Mouse (Mus musculus) frontal cortex, adult (tissue): ENCODE data around the gene Ctnnbip1.

Experiments used
- ATAC-seq: cut with Nextera tagmentation; 2 replicates; pipeline ENCODE4 v1.9.2; 2017; ENCODE audit warnings: mild to moderate bottlenecking, moderate library complexity, mixed read lengths; ENCODE audit not compliant: low TSS enrichment

Gene Ctnnbip1

DNA sequence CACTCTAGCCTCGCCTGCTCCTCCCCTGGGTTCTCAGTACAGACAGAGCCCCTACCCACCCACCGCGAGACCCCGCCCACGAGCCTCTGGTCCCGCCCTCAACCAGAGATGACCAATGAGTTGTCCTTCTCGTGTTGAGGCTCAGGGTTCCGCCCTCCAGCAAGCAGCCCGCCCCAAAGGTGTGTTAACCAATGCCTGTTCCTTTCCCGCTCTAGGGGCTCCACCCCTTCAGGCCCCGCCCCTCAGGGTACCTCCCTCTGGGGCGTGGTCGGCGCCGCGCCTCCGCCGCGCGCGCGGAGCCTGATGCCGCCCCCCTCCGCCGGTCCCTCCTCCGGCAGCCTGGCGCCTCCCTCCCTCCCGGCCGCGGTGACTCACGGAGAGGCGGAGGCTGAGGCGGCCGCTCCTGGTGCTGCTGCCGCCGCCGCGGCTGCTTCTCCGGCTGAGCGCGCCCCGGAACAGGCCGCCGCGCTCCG, at the start of gene Ctnnbip1:
Gene Ctnnbip1, plus strand, starts transcription at position 369 of the 473 bp plus-strand sequence.
- peak; percentile 98 for ATAC-seq

GRCm38 (mm10) chr4:149469557-149469956, 48.5 kb upstream of the Ctnnbip1 start:
- ATAC-seq = no peak

- ATAC-seq = no peak
Observed at GRCm38 (mm10) chr4:149475096-149475495, 42.9 kb upstream of the Ctnnbip1 start.

GRCm38 (mm10) chr4:149477078-149477477, 41.0 kb upstream of the Ctnnbip1 start, which contains the start of gene Tmem274:
TSS of gene Tmem274 (plus strand) at chr4:149477378.
- no peak for ATAC-seq

- ATAC-seq = no peak
Observed at GRCm38 (mm10) chr4:149484566-149484965, 33.5 kb upstream of the Ctnnbip1 start.

DNA sequence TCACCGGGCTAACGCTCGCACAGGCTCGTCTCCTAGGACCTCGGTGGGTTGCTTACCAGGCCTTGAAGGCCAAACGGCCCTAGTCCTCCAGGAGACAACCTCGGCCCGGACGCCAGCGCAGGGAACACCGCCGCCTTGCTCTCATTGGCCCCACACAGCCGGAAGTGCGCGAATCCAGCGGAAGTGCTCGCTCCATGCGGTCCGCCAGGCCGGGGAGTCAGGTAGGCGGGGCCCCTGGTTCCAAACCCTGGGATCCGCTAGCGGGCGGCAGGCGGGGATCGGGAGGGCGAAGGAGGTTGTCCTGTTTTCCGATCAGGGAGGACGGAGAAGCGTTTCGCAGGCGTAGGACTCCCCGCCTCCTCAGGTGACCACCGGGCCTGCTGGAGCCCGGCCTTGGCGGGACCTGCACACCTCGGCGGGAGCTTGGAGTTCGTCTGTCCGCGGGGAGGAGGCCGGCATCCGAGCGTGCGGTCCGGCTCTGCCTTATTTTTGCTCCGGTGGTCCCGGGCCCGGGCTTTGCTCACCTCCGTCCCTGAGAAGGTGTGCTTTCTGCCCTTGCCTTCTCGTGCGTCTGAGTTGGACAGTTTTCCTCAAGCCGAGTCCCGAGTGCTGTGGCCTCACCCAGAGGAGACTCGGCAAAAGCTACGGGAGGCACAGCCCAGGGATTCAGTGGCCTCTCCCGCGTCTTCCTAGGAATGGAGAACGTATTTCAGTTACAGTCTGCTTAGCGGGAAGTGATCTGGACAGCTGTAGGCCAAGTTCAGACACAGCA, 32.8 kb upstream of the Ctnnbip1 start, which contains the start of the genes Nmnat1 and Lzic:
Gene Nmnat1, minus strand, starts transcription at position 150 of the 772 bp plus-strand sequence.
Gene Lzic, plus strand, starts transcription at position 177 of the 772 bp plus-strand sequence.
- ATAC-seq = peak; percentile 100

DNA sequence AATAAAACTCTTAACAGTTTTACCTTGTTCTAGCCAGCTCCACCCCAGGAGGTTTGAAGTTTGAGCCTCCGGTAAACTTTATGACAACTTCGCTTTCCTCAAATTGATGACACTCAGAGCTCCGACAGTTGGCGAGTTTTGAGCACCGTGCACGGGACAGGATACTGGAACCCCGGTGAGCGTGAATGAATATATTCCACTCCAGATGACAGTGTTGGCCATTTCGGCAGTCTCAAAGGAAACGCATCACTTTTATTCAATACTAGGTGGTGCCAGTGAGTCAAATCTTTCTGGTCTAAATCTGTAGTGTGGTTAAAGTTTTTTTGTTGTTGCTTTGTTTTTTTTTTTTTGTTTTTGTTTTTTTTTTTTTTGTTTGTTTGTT, 32.2 kb upstream of the Ctnnbip1 start:
- ATAC-seq = no peak

- no peak for ATAC-seq
Observed at GRCm38 (mm10) chr4:149487729-149488128, 30.3 kb upstream of the Ctnnbip1 start.

GRCm38 (mm10) chr4:149489415-149490240, 28.4 kb upstream of the Ctnnbip1 start:
- no peak for ATAC-seq

DNA sequence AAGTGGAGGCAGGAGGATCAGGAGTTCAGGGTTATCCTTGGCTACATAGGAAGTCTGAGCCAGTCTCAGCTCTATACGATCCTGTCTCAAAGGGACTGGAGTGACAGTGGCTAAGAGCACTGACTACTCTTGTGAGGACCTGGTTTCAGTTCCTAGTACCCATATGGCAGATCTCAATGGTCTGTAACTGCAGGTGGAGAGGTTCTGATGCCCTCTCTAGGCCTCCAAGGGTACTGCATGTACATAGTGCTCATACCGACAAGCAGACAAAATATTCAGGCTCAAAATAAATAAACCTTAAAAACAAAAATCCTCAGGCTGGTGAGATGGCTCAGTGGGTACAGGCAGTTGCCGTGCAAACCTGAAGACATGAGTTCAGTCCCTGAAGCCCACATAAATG, 26.9 kb upstream of the Ctnnbip1 start:
- no peak for ATAC-seq

GRCm38 (mm10) chr4:149496612-149497011, 21.4 kb upstream of the Ctnnbip1 start:
- peak; percentile 52; the same call in 1 of the 2 replicates for ATAC-seq

GRCm38 (mm10) chr4:149498901-149499300, 19.1 kb upstream of the Ctnnbip1 start:
- no peak for ATAC-seq

GRCm38 (mm10) chr4:149499790-149500189, 18.2 kb upstream of the Ctnnbip1 start:
- ATAC-seq = no peak

GRCm38 (mm10) chr4:149504363-149504762, 13.7 kb upstream of the Ctnnbip1 start:
- ATAC-seq = no peak

- ATAC-seq = no peak
Observed at GRCm38 (mm10) chr4:149504858-149505257, 13.2 kb upstream of the Ctnnbip1 start.

DNA sequence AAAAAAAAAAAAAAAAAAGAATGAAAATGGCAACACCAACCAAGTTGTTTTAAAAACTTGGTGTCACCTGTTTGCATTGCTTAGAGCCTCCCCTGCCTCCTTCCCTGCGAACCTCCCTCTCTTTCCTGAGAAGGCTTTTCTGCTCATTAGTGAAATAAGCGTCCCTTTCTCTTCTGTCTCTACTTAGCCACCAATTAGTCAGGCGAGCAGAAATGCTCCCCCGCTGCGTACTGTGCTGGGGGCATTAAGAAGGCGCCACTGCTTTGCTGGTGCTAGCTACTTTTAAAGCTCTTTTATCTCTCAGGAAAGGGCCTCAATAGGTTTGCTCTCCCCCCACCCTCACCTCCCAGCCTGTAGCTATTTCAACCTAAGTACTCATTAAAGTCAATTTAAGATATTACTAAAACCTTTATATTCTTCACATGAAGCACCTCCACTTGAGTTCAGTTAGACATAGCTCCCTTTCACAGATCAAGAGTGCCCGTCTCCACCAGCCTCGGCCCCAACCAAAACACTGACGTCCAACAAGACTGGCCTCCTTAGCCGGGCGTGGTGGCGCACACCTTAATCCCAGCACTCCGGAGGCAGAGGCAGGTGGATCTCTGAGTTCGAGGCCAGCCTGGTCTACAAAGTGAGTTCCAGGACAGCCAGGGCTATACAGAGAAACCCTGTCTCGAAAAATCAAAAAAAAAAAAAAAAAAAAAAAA, 12.6 kb upstream of the Ctnnbip1 start:
- no peak for ATAC-seq

- no peak for ATAC-seq
Observed at GRCm38 (mm10) chr4:149506904-149507303, 11.1 kb upstream of the Ctnnbip1 start.

DNA sequence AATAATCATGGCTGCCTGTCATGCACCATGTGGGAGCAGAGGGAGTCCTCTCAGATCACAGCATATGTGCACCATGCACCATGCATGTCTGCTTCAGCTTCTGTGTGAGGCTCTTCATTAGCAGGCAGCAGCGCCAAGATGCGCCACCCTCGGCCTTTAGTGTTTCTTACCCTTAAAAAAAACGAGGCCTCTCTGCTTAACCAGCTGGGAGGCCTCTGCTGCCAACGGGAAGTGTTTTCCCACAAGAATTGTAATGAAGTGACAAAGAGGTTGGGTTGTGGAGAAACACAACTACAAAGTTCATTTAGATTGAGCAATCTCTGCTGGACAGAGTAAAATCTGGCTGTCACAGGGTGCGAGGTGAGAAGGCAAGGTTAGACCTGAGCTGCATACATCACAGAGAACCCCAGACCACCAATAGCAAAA, 6.8 kb upstream of the Ctnnbip1 start:
- no peak; the same call in 1 of the 2 replicates for ATAC-seq

DNA sequence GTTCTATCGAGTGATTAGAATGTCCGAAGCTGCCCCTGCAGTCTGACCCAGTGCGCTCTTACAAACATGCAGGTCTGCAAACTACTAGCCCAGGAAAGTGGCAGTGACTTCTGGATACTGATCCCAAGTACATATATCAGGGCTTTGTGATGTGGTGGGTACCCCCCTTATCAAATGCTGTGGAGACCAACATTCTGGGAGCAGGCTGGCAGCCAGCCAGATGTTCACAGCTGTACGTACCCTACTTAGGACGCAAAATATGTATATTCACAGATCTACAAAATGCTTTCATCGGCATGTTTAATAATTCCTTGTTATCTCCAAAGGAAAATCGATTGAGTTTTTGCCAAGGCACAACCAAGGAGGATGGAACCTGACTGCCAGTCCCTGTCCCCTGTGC, 6.0 kb upstream of the Ctnnbip1 start:
- ATAC-seq = no peak

GRCm38 (mm10) chr4:149515706-149516105, 2.3 kb upstream of the Ctnnbip1 start:
- no peak for ATAC-seq

GRCm38 (mm10) chr4:149518351-149519220, 550 bp downstream of the Ctnnbip1 start:
- peak; percentile 12; the same call in 1 of the 2 replicates for ATAC-seq
